Mouse (Mus musculus): Measurements from ENCODE around the gene Tpi1. TPM values are rescaled to one million over a fixed set of nuclear protein-coding genes. Genes with fewer than 3 reads are reported as not detected.
"Not testable (repeated sequence)": the region's sequence is repeated elsewhere in the genome, so short reads cannot be mapped to it uniquely, and the experiment has no call there.

The Tpi1 gene
- polyA plus RNA-seq, 1 experiment from 2014 or later: 875 TPM

GRCm38 (mm10) chr6:124814858-124815774, 1.0 kb upstream of the Tpi1 start:
- H3K4me2 ChIP-seq (ENCODE audit: low read depth, low read length, severe bottlenecking): no peak overlapping the region
- no peaks in the 10 kb centered on the region for H3K9me3 ChIP-seq (ENCODE audit: control insufficient read depth, low read length)
- ATAC-seq (replicated peaks; ENCODE audit: low FRiP score): no peak
- no peak for DNase-seq (ENCODE audit: low spot score)
- H3K27ac ChIP-seq (ENCODE audit: low read depth, low read length): no peak overlapping the region
- H3K27me3 ChIP-seq (ENCODE audit: control insufficient read depth, insufficient read depth, low read length): no peaks in the 10 kb centered on the region
- H3K4me1 ChIP-seq (replicated peaks; ENCODE audit: control insufficient read depth, insufficient read depth, low read length): peaks cover 10% of the 10 kb centered on the region; the same call in 1 of the 2 replicates
- H3K4me3 ChIP-seq (ENCODE audit: low read depth, low read length): no peak overlapping the region
- H3K36me3 ChIP-seq (ENCODE audit: control insufficient read depth, insufficient read depth, low read length): peaks cover 24% of the 10 kb centered on the region; the same call in 1 of the 2 replicates
- WGBS: 76% methylated on average over 9 of the region's 9 CpGs
- H3K9ac ChIP-seq (ENCODE audit: low read length): no peak overlapping the region

- H3K27ac ChIP-seq (ENCODE audit: low read depth, low read length): 0 out of 2 replicates have a peak overlapping the region, but pooled peaks have one; percentile 48
- peak overlapping the region; percentile 42; the same call in 1 of the 2 replicates for H3K4me2 ChIP-seq (ENCODE audit: low read depth, low read length, severe bottlenecking)
- DNase-seq (ENCODE audit: low spot score) (no peak), ATAC-seq (replicated peaks; ENCODE audit: low FRiP score) (peak; percentile 34)
- H3K27me3 ChIP-seq (ENCODE audit: control insufficient read depth, insufficient read depth, low read length): no peaks in the 10 kb centered on the region
- H3K9me3 ChIP-seq (ENCODE audit: control insufficient read depth, low read length): no peaks in the 10 kb centered on the region
- no peak overlapping the region; the same call in 1 of the 2 replicates for H3K9ac ChIP-seq (ENCODE audit: low read length)
- peaks cover 17% of the 10 kb centered on the region for H3K4me1 ChIP-seq (replicated peaks; ENCODE audit: control insufficient read depth, insufficient read depth, low read length)
- H3K4me3 ChIP-seq (ENCODE audit: low read depth, low read length): peak overlapping the region; percentile 76
- peaks cover 18% of the 10 kb centered on the region; the same call in 1 of the 2 replicates for H3K36me3 ChIP-seq (ENCODE audit: control insufficient read depth, insufficient read depth, low read length)
- WGBS: 56% methylated on average over 8 of the region's 8 CpGs
These were observed 352 bp upstream of the Tpi1 start for GRCm38 (mm10) chr6:124814448-124814847.

DNA sequence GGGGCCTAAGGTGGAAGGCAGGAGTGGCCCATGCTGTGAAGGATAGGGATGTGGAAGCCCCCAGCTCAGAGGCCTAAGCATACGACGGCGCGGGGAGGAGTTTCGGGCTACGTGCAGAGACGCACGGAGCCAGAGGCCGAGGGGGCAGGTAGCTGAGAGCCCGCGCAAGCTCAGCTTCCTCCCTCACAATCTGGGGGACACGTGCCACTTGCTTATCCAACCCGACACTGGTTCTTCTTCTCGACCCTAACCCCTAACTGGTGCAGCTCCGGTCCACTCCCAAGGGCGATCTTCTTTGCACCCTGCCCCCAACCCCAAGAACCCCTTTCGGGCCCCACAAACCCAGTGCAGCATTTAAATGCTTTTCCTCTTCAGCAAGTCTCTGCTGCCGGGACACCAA, 600 bp downstream of the Tpi1 start:
- Histone ChIP-seq H3K4me1 (replicated peaks; ENCODE audit: control insufficient read depth, insufficient read depth, low read length) (peaks cover 21% of the 10 kb centered on the region), H3K27me3 (ENCODE audit: control insufficient read depth, insufficient read depth, low read length) (no peaks in the 10 kb centered on the region), H3K4me2 (ENCODE audit: low read depth, low read length, severe bottlenecking) (peak overlapping the region; percentile 42), H3K4me3 (ENCODE audit: low read depth, low read length) (peak overlapping the region; percentile 76), H3K36me3 (ENCODE audit: control insufficient read depth, insufficient read depth, low read length) (peaks cover 16% of the 10 kb centered on the region; the same call in 1 of the 2 replicates), H3K9ac (ENCODE audit: low read length) (peak overlapping the region; percentile 89), H3K27ac (ENCODE audit: low read depth, low read length) (peak overlapping the region; percentile 85), H3K9me3 (ENCODE audit: control insufficient read depth, low read length) (no peaks in the 10 kb centered on the region)
- ATAC-seq (replicated peaks; ENCODE audit: low FRiP score) (peak; percentile 68), DNase-seq (ENCODE audit: low spot score) (peak; percentile 88)
- under 1% methylated on average over 18 of the region's 18 CpGs for WGBS

- H3K9ac ChIP-seq (ENCODE audit: low read length): peak overlapping the region; percentile 89
- ATAC-seq (replicated peaks; ENCODE audit: low FRiP score): no peak
- peak overlapping the region; percentile 42 for H3K4me2 ChIP-seq (ENCODE audit: low read depth, low read length, severe bottlenecking)
- peaks cover 16% of the 10 kb centered on the region; the same call in 1 of the 2 replicates for H3K36me3 ChIP-seq (ENCODE audit: control insufficient read depth, insufficient read depth, low read length)
- no peak for DNase-seq (ENCODE audit: low spot score)
- H3K4me3 ChIP-seq (ENCODE audit: low read depth, low read length): peak overlapping the region; percentile 76
- H3K27me3 ChIP-seq (ENCODE audit: control insufficient read depth, insufficient read depth, low read length): no peaks in the 10 kb centered on the region
- WGBS: 20% methylated on average over 9 of the region's 9 CpGs
- peaks cover 21% of the 10 kb centered on the region for H3K4me1 ChIP-seq (replicated peaks; ENCODE audit: control insufficient read depth, insufficient read depth, low read length)
- peak overlapping the region; percentile 85 for H3K27ac ChIP-seq (ENCODE audit: low read depth, low read length)
- H3K9me3 ChIP-seq (ENCODE audit: control insufficient read depth, low read length): no peaks in the 10 kb centered on the region
These were observed 1.2 kb downstream of the Tpi1 start for GRCm38 (mm10) chr6:124812848-124813247.

GRCm38 (mm10) chr6:124811701-124812560, 2.2 kb downstream of the Tpi1 start:
- peaks cover 21% of the 10 kb centered on the region for H3K4me1 ChIP-seq (replicated peaks; ENCODE audit: control insufficient read depth, insufficient read depth, low read length)
- no peak overlapping the region for H3K27ac ChIP-seq (ENCODE audit: low read depth, low read length)
- H3K4me3 ChIP-seq (ENCODE audit: low read depth, low read length): peak overlapping the region; percentile 76
- whole genome bisulfite sequencing: 87% methylated on average over 24 of the region's 24 CpGs
- H3K9ac ChIP-seq (ENCODE audit: low read length): no peak overlapping the region; the same call in 1 of the 2 replicates
- no peaks in the 10 kb centered on the region for H3K27me3 ChIP-seq (ENCODE audit: control insufficient read depth, insufficient read depth, low read length)
- DNase-seq (ENCODE audit: low spot score): no peak
- peaks cover 11% of the 10 kb centered on the region; the same call in 1 of the 2 replicates for H3K36me3 ChIP-seq (ENCODE audit: control insufficient read depth, insufficient read depth, low read length)
- ATAC-seq (replicated peaks; ENCODE audit: low FRiP score): no peak
- peak overlapping the region; percentile 42 for H3K4me2 ChIP-seq (ENCODE audit: low read depth, low read length, severe bottlenecking)
- no peaks in the 10 kb centered on the region for H3K9me3 ChIP-seq (ENCODE audit: control insufficient read depth, low read length)

DNA sequence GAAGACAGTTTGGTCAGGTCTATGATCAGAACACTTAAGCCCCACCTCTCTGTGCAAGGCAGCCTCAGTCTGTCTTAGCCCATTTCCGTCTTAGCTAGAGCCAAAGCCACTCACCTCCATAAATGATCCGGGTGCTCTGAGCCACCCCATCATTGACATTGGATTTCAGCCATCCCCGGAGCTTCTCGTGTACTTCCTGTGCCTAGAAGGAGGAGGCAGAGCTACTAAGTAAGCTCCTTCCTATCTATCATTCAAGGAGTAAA, 2.8 kb downstream of the Tpi1 start:
- no peak for ATAC-seq (replicated peaks; ENCODE audit: low FRiP score)
- Histone ChIP-seq H3K9me3 (ENCODE audit: control insufficient read depth, low read length) (no peaks in the 10 kb centered on the region), H3K4me3 (ENCODE audit: low read depth, low read length) (no peak overlapping the region), H3K4me2 (ENCODE audit: low read depth, low read length, severe bottlenecking) (no peak overlapping the region), H3K27ac (ENCODE audit: low read depth, low read length) (no peak overlapping the region), H3K4me1 (replicated peaks; ENCODE audit: control insufficient read depth, insufficient read depth, low read length) (peaks cover 21% of the 10 kb centered on the region), H3K36me3 (ENCODE audit: control insufficient read depth, insufficient read depth, low read length) (peaks cover 11% of the 10 kb centered on the region; the same call in 1 of the 2 replicates), H3K27me3 (ENCODE audit: control insufficient read depth, insufficient read depth, low read length) (no peaks in the 10 kb centered on the region), H3K9ac (ENCODE audit: low read length) (no peak overlapping the region)
- no peak for DNase-seq (ENCODE audit: low spot score)
- 90% methylated on average over 4 of the region's 4 CpGs for WGBS

DNA sequence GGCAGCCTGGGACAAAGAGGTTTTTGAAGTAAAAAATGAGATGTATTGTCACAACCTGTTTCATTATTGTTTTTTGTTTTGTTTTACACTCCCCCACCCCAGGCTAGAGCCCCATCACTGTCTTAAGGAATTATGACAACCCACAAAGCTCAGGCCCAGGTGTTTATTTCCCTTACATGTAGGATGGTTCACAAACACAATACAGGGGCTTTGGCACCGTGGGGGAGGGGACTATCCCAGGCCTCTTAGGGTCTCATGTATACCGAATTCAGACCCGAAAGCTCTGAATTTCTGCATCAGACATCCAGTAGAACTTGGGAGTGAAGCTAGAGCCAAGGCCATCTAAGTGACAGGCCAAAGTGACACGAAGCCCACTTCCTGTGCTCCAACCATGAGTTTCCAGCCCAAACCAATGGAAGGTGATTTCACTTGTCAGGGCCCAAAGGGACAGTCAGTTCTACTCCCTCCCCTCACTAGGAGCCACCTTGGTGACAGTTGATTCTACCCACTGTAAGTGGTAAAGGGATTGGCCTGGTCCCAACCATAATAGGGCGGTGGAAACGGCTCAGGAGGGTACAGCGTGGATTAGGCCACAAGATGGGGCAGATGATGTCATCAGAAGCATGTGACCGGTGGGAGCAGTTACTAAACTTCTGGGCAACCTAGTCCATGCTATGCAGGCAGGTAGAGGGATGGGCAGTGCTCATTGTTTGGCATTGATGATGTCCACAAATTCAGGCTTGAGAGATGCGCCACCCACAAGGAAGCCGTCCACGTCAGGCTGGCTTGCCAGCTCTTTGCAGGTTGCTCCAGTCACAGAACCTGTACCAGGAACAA, 3.3 kb downstream of the Tpi1 start:
- Histone ChIP-seq H3K36me3 (ENCODE audit: control insufficient read depth, insufficient read depth, low read length) (peaks cover 11% of the 10 kb centered on the region; the same call in 1 of the 2 replicates), H3K4me1 (replicated peaks; ENCODE audit: control insufficient read depth, insufficient read depth, low read length) (peaks cover 21% of the 10 kb centered on the region)
- H3K4me2 ChIP-seq (ENCODE audit: low read depth, low read length, severe bottlenecking); H3K27me3 ChIP-seq (ENCODE audit: control insufficient read depth, insufficient read depth, low read length); H3K9me3 ChIP-seq (ENCODE audit: control insufficient read depth, low read length); DNase-seq (ENCODE audit: low spot score); H3K4me3 ChIP-seq (ENCODE audit: low read depth, low read length); H3K9ac ChIP-seq (ENCODE audit: low read length); ATAC-seq (replicated peaks; ENCODE audit: low FRiP score); H3K27ac ChIP-seq (ENCODE audit: low read depth, low read length): not testable (repeated sequence)
- WGBS: 81% methylated on average over 11 of the region's 11 CpGs
